Mouse (Mus musculus): Measurements from ENCODE around the gene Pdzrn3. TPM values are rescaled to one million over a fixed set of nuclear protein-coding genes. Genes with fewer than 3 reads are reported as not detected.

Pdzrn3 gene
- polyA plus RNA-seq, 1 experiment = 40.4 TPM

GRCm38 (mm10) chr6:101101709-101102654, 275.7 kb downstream of the Pdzrn3 start:
- no peak for TF ChIP-seq POLR2A (IDR thresholded peaks at IDR 0.05; ENCODE audit: borderline replicate concordance, extremely low read depth, insufficient read depth, insufficient read length, poor library complexity, severe bottlenecking)
- no peak for TF ChIP-seq CTCF (IDR thresholded peaks at IDR 0.05; ENCODE audit: borderline replicate concordance, extremely low read depth, insufficient read depth, insufficient read length)
- DNase-seq (ENCODE audit: low read depth) = no peak

Measured in brain, embryonic 14.5 days (tissue).